Mouse (Mus musculus): ENCODE data around the gene Catsperd. TPM values are rescaled to one million over a fixed set of nuclear protein-coding genes. Genes with fewer than 3 reads are reported as not detected.

Gene Catsperd
- polyA plus RNA-seq (2012; rRNA removed): 3.9 and 4.9 TPM in 2 replicates

GRCm38 (mm10) chr17:56627530-56628277 lies at the start of gene Catsperd:
TSS of gene Catsperd (plus strand) at chr17:56628143.

GRCm38 (mm10) chr17:56584257-56585130 lies 43.4 kb upstream of the Catsperd start, which contains the start of the genes Safb2 and Safb:
TSS of gene Safb2 (minus strand) at chr17:56584585.
TSS of gene Safb (plus strand) at chr17:56584825.

GRCm38 (mm10) chr17:56609452-56610171 lies 18.3 kb upstream of the Catsperd start, which contains the start of gene 2410015M20Rik:
TSS of gene 2410015M20Rik (minus strand) at chr17:56609771.

GRCm38 (mm10) chr17:56613236-56613844 lies 14.6 kb upstream of the Catsperd start, which contains the start of gene Rpl36:
TSS of gene Rpl36 (plus strand) at chr17:56613416.

GRCm38 (mm10) chr17:56626754-56627470 lies 1.0 kb upstream of the Catsperd start, which contains the start of gene Lonp1:
TSS of gene Lonp1 (minus strand) at chr17:56626887.

GRCm38 (mm10) chr17:56672941-56673646 lies 45.2 kb downstream of the Catsperd start, which contains the start of gene Ranbp3:
TSS of gene Ranbp3 (plus strand) at chr17:56673294.

Other genes starting within 250 kb of the Catsperd start
- gene Ptprs, start 151.7 kb upstream of the Catsperd start, polyA plus RNA-seq (2012; rRNA removed): 1,167 and 1,339 TPM in 2 replicates
- 0.06 TPM in 1 of 2 replicates, not detected in the other for gene Znrf4, start 115.7 kb upstream of the Catsperd start, polyA plus RNA-seq (2012; rRNA removed)
- gene Gm20219, start 73.8 kb upstream of the Catsperd start, polyA plus RNA-seq (2012; rRNA removed): 3.0 TPM in 2 replicates
- gene Safb2, start 43.6 kb upstream of the Catsperd start, polyA plus RNA-seq (2012; rRNA removed): 113 and 131 TPM in 2 replicates
- 176 and 190 TPM in 2 replicates for gene Safb, start 43.3 kb upstream of the Catsperd start, polyA plus RNA-seq (2012; rRNA removed)
- gene 2410015M20Rik, start 18.4 kb upstream of the Catsperd start, polyA plus RNA-seq (2012; rRNA removed): 136 and 139 TPM in 2 replicates
- 2,057 and 2,130 TPM in 2 replicates for gene Rpl36, start 14.7 kb upstream of the Catsperd start, polyA plus RNA-seq (2012; rRNA removed)
- gene Lonp1, start 1.3 kb upstream of the Catsperd start, polyA plus RNA-seq (2012; rRNA removed): 73.8 and 76.1 TPM in 2 replicates
- gene Ranbp3, start 45.2 kb downstream of the Catsperd start, polyA plus RNA-seq (2012; rRNA removed): 150 and 160 TPM in 2 replicates
- 306 and 325 TPM in 2 replicates for gene Ndufa11, start 89.6 kb downstream of the Catsperd start, polyA plus RNA-seq (2012; rRNA removed)
- 19.4 and 20.8 TPM in 2 replicates for gene Vmac, start 89.9 kb downstream of the Catsperd start, polyA plus RNA-seq (2012; rRNA removed)
- gene Nrtn, start 129.4 kb downstream of the Catsperd start, polyA plus RNA-seq (2012; rRNA removed): 3.6 and 6.1 TPM in 2 replicates
- 150 and 161 TPM in 2 replicates for gene Dus3l, start 136.6 kb downstream of the Catsperd start, polyA plus RNA-seq (2012; rRNA removed)
- gene Prr22, start 142.1 kb downstream of the Catsperd start, polyA plus RNA-seq (2012; rRNA removed): 3.2 and 3.4 TPM in 2 replicates
- gene Rfx2, start 202.9 kb downstream of the Catsperd start, polyA plus RNA-seq (2012; rRNA removed): 6.4 and 7.4 TPM in 2 replicates
- gene Acsbg2, start 246.3 kb downstream of the Catsperd start, polyA plus RNA-seq (2012; rRNA removed): not detected in 2 replicates
- gene 1700061G19Rik, start 247.3 kb downstream of the Catsperd start, polyA plus RNA-seq (2012; rRNA removed): 0.05 and 0.06 TPM in 2 replicates

Measured in central nervous system, embryonic 14 days (tissue).